Mouse (Mus musculus) midbrain, embryonic 11.5 days (tissue): Measurements from ENCODE around the gene Casp14. TPM values are rescaled to one million over a fixed set of nuclear protein-coding genes. Genes with fewer than 3 reads are reported as not detected.

Source experiments
- ATAC-seq: fragments of 200-750 bp; cut with Nextera tagmentation; 2 replicates; pipeline ENCODE4 v1.8.0; 2017; ENCODE audit warnings: moderate TSS enrichment, moderate library complexity; ENCODE audit not compliant: low FRiP score
- DNase-seq: peaks from one replicate; pipeline ENCODE4 v3.0.0; 2015; ENCODE audit warnings: low spot score; ENCODE audit errors: missing footprints
- H3K27ac ChIP-seq: fragments of 300-500 bp; sonication (generic); 2 replicates; pipeline ENCODE4 v1.5.1; 2014; ENCODE audit warnings: low read depth, low read length
- H3K27me3 ChIP-seq: fragments of 300-500 bp; sonication (generic); 2 replicates; pipeline ENCODE4 v1.6.1; 2014; ENCODE audit warnings: mild to moderate bottlenecking, low read length, moderate library complexity, mixed read lengths; ENCODE audit not compliant: control insufficient read depth, insufficient read depth
- H3K36me3 ChIP-seq: fragments of 300-500 bp; sonication (generic); 2 replicates; pipeline ENCODE4 v1.6.1; 2014; ENCODE audit warnings: mild to moderate bottlenecking, low read length, moderate library complexity, mixed read lengths; ENCODE audit not compliant: control insufficient read depth, insufficient read depth
- H3K4me1 ChIP-seq: fragments of 300-500 bp; sonication (generic); 2 replicates; pipeline ENCODE4 v1.6.1; 2014; ENCODE audit warnings: low read length; ENCODE audit not compliant: control insufficient read depth, insufficient read depth
- H3K4me2 ChIP-seq: fragments of 300-500 bp; sonication (generic); 2 replicates; pipeline ENCODE4 v1.6.1; 2014; ENCODE audit warnings: mild to moderate bottlenecking, moderate library complexity
- H3K4me3 ChIP-seq: fragments of 300-500 bp; sonication (generic); 2 replicates; pipeline ENCODE4 v1.5.1; 2014; ENCODE audit warnings: low read depth, low read length
- H3K9ac ChIP-seq: fragments of 300-500 bp; sonication (generic); 2 replicates; pipeline ENCODE4 v1.6.1; 2014; ENCODE audit warnings: low read length
- H3K9me3 ChIP-seq: fragments of 300-500 bp; sonication (generic); 2 replicates; pipeline ENCODE4 v1.6.1; 2016; ENCODE audit warnings: low read length; ENCODE audit not compliant: control insufficient read depth
- WGBS: fragments of 180-500 bp; shearing (Covaris S2); extraction: QIAGEN DNeasy Blood & Tissue Kit; methylation state at CpG from one replicate; pipeline ENCODE4 v1.1.7; 2014; 5-methylcytosine and 5-hydroxymethylcytosine counted together
- polyA plus RNA-seq: library from polyadenylated mRNA; unstranded; fragments of >200 nt; fragmentation: Nextera tagmentation; extraction: Ambion mirVana; gene quantifications from 2 replicates; pipeline ENCODE4 v1.2.1, GENCODE M21; 2014

The Casp14 gene
- polyA plus RNA-seq = not detected in 2 replicates

- H3K36me3 ChIP-seq = no peaks in the 10 kb centered on the region
- ATAC-seq = no peak
- H3K4me1 ChIP-seq = no peaks in the 10 kb centered on the region
- WGBS = 71% methylated on average over 10 of the region's 11 CpGs
- H3K27me3 ChIP-seq = no peaks in the 10 kb centered on the region
- H3K27ac ChIP-seq = no peak within 1 kb of the TSS
- DNase-seq = no peak
- no peak within 1 kb of the TSS for H3K4me2 ChIP-seq
- no peak within 1 kb of the TSS for H3K4me3 ChIP-seq
- no peak within 1 kb of the TSS for H3K9ac ChIP-seq
- no peaks in the 10 kb centered on the region for H3K9me3 ChIP-seq
Measured at GRCm38 (mm10) chr10:78718056-78718455, at the start of gene Casp14. Gene Casp14 (minus strand): TSS chr10:78718294.

DNA sequence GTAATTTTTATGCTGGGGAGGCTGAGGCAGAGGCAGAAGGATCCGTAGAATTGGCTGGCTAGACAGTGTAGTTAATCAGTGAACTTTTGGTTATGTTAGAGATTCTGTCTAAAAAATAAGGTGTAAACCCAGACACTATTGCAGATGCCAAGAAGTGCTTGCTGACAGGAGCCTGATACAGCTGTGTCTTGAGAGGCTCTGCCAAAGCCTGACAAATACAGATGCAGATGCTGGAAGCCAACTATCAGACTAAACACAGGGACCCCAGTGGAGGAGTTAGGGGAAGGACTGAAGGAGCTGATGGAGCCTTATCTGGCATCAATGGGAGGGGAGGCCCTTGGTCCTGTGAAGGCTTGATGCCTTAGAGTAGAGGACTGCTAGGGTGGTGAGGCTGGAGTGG is 47.5 kb upstream of the Casp14 start:
- H3K27ac ChIP-seq = no peak overlapping the region
- H3K9ac ChIP-seq = no peak overlapping the region
- H3K4me2 ChIP-seq = no peak overlapping the region
- H3K9me3 ChIP-seq = no peaks in the 10 kb centered on the region
- no peak overlapping the region for H3K4me3 ChIP-seq
- H3K27me3 ChIP-seq = no peaks in the 10 kb centered on the region
- H3K36me3 ChIP-seq = no peaks in the 10 kb centered on the region
- no peaks in the 10 kb centered on the region for H3K4me1 ChIP-seq
- DNase-seq = no peak
- WGBS = 84% methylated on average over 1 of the region's 1 CpGs
- no peak for ATAC-seq

- Histone ChIP-seq H3K9ac (no peak overlapping the region), H3K27me3 (no peaks in the 10 kb centered on the region), H3K9me3 (no peaks in the 10 kb centered on the region), H3K4me2 (no peak overlapping the region), H3K36me3 (no peaks in the 10 kb centered on the region), H3K4me3 (no peak overlapping the region), H3K4me1 (peaks cover 4% of the 10 kb centered on the region; the same call in 1 of the 2 replicates), H3K27ac (no peak overlapping the region)
- WGBS = 38% methylated on average over 6 of the region's 6 CpGs
- ATAC-seq (no peak), DNase-seq (peak; percentile 96)
Measured at GRCm38 (mm10) chr10:78756021-78756420, 37.9 kb upstream of the Casp14 start.

GRCm38 (mm10) chr10:78752452-78753191 is 34.5 kb upstream of the Casp14 start, which contains the start of gene Ccdc105:
Gene Ccdc105 (minus strand): TSS chr10:78753065.
- no peaks in the 10 kb centered on the region for H3K9me3 ChIP-seq

DNA sequence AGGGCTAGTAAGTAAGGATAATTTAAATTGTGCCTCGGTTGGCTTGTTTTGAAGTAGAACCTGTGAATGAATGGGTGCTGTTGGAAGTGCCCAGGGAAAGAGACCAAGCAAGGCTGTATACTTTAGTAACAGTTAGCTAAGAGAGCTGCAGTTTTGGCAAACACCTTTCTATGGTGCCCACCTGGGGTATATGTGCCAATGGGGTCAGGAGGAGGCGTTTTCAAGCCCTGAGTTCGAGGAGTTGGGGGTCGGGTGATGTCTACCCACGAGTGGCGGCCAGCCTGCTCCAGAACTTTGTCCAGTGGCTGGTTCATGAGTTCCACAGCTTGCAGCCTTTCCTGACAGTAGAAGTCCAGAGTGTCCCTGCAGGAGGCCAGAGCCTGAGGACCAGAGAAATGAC is 30.9 kb upstream of the Casp14 start:
- Histone ChIP-seq H3K9me3 (no peaks in the 10 kb centered on the region), H3K4me3 (no peak overlapping the region), H3K4me1 (peaks cover 6% of the 10 kb centered on the region), H3K27me3 (no peaks in the 10 kb centered on the region), H3K4me2 (no peak overlapping the region), H3K27ac (no peak overlapping the region), H3K36me3 (no peaks in the 10 kb centered on the region), H3K9ac (no peak overlapping the region)
- DNase-seq (no peak), ATAC-seq (no peak)
- 96% methylated on average over 6 of the region's 6 CpGs for WGBS

More at GRCm38 (mm10) chr10:78752452-78753191, 34.5 kb upstream of the Casp14 start, which contains the start of gene Ccdc105:
- DNase-seq (peak; percentile 98), ATAC-seq (peak; percentile 94)
- Histone ChIP-seq H3K4me2 (peak within 1 kb of the TSS; percentile 78), H3K4me1 (peaks cover 4% of the 10 kb centered on the region), H3K9ac (peak within 1 kb of the TSS; percentile 75), H3K27me3 (no peaks in the 10 kb centered on the region), H3K27ac (no peak within 1 kb of the TSS; the same call in 1 of the 2 replicates), H3K4me3 (peak within 1 kb of the TSS; percentile 47), H3K36me3 (no peaks in the 10 kb centered on the region)
- WGBS = under 1% methylated on average over 59 of the region's 61 CpGs

GRCm38 (mm10) chr10:78748161-78748560 is 30.1 kb upstream of the Casp14 start:
- Histone ChIP-seq H3K9me3 (no peaks in the 10 kb centered on the region), H3K27ac (no peak overlapping the region), H3K27me3 (no peaks in the 10 kb centered on the region), H3K4me2 (no peak overlapping the region), H3K36me3 (no peaks in the 10 kb centered on the region), H3K4me3 (no peak overlapping the region), H3K4me1 (peaks cover 6% of the 10 kb centered on the region), H3K9ac (no peak overlapping the region)
- ATAC-seq (no peak), DNase-seq (no peak)
- 78% methylated on average over 13 of the region's 13 CpGs for WGBS

DNA sequence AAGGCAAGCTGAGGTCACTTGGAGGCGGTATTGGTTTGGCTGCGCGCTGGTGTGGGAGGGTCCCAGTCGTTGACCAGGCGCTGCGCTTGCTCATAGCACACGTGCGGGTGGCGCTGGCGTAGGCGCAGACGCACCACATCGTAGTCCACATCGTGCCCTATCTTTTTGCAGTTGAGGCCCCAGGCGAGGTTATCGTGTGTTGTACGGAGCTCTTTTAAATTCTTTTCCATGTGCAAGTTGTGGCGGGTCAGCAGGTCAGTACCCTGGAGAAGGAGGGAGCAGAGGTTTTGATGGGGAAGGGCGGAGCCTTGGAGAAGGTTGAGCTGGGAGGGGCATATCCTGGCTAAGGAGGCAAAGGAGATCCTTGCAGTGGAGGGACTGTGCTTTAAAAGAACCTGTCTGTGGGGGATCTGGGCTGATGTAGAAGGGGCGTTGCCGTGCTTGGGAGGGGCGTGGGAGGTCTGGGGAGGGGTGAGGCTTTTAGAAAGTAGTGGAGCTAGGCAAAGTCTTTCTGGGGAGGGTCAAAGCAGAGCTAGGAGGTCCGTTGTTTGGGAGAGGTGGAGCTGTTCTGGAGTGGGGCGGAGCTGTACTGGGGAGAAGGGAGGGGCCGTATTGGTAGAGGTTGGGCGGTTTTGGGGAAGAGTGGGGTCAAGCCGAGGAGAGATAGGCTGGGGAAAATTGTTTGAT is 29.1 kb upstream of the Casp14 start:
- Histone ChIP-seq H3K36me3 (no peaks in the 10 kb centered on the region), H3K4me2 (peak overlapping the region; percentile 57), H3K9me3 (no peaks in the 10 kb centered on the region), H3K4me1 (peaks cover 6% of the 10 kb centered on the region), H3K9ac (peak overlapping the region; percentile 38), H3K4me3 (peak overlapping the region; percentile 30), H3K27ac (no peak overlapping the region), H3K27me3 (no peaks in the 10 kb centered on the region)
- DNase-seq (peak; percentile 93), ATAC-seq (peak; percentile 83)
- WGBS = 2% methylated on average over 27 of the region's 27 CpGs

DNA sequence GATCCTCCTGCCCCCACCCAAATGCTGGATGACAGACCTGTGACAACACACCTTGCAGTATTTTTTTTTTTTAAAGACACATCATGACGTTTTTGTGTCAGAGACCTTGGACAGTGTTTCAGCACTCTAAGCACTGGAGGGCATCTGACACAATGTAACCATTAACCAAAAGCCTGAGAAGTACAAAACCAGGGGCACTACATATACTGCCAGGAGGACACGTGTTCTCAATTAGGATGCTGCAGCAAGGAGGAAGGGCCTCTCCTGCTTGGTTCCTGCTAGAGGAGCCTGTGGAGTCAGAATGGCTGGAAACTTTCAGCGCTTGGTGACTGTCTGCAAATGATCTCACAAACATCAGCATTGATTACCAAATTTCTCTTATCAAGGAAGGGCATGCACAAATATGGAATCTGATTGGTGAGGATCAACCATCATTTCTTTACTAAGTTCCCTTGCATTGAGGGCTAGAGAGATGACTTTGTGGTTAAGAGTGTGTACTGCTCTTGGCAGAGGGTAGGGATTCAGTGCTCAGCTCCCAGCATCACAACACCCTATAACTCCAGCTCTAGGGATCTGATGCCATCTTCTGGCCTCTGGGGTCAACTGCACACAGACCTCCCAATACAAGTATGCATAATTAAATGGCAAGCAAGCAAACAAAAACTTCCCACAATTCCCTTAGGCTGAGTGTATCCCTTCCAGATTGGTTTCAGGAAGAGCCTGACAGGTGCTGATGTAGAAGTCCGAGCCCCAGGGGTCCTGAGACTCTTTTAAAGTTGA is 27.5 kb upstream of the Casp14 start:
- 61% methylated on average over 4 of the region's 4 CpGs for WGBS
- H3K36me3 ChIP-seq = no peaks in the 10 kb centered on the region
- H3K27ac ChIP-seq = no peak overlapping the region
- peak; percentile 45; the same call in 1 of the 2 replicates for ATAC-seq
- no peak overlapping the region for H3K4me2 ChIP-seq
- no peak for DNase-seq
- H3K9ac ChIP-seq = no peak overlapping the region
- H3K27me3 ChIP-seq = no peaks in the 10 kb centered on the region
- H3K4me3 ChIP-seq = no peak overlapping the region
- H3K9me3 ChIP-seq = no peaks in the 10 kb centered on the region
- peaks cover 3% of the 10 kb centered on the region; the same call in 1 of the 2 replicates for H3K4me1 ChIP-seq
